Mouse (Mus musculus): ENCODE measurements around the gene Slx4. TPM values are rescaled to one million over a fixed set of nuclear protein-coding genes. Genes with fewer than 3 reads are reported as not detected.
A peak's percentile ranks its signal among the peaks of the same experiment; 100 is the strongest.
"Not testable (repeated sequence)": the region's sequence is repeated elsewhere in the genome, so short reads cannot be mapped to it uniquely, and the experiment has no call there.

Slx4 gene
- 1 to 10 TPM; 7.7 to 8.8 TPM for total RNA-seq (2021)
- long read RNA-seq, experiment 1, result 0 reads
- long read RNA-seq, experiment 2, result 0 reads

- DNase-seq, result peak; percentile 95 to 96
Observed at GRCm38 (mm10) chr16:4003489-4004398, at the start of gene Slx4. Gene Slx4, minus strand, starts transcription at chr16:4003770.

DNA sequence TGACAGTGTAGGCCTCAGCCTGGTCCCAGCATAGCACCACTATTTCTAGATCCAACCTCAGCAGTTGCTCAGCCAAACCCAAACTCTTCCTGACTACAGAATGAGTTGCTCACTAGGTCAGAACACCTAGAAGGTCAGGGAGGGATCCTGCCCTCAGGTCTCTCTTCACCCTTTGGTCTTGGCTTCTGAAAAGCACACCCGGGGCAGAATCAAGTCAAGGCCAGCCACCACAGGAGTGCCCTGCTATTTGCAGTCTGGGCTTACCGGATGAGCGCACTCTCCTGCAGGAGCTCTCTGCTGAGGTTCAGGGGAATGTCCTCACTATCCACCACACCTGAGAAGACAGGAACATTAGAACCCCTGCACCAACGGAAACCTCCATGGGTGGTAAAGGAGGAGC is 49.0 kb upstream of the Slx4 start:
- DNase-seq, result no peak

DNA sequence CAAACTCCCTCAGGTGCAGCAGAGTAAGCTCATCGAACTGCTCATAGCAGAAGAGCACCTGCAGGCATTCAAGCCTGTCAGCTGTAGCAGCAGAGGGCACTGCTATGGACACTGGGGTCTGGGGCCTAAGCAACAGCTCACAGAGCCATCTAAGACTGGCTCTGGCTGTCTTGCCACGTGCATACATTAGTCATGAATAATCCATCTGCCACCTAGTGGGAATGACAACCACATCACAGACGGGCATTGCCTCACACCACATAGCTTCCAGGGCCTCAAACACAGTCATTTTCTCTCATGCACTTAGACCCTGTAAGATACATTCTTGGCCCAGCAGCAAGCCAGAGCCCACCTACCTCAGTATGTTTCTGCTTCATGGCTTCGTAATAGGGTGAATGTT is 42.0 kb upstream of the Slx4 start:
- no peak for DNase-seq

GRCm38 (mm10) chr16:4044093-4044492 is 40.5 kb upstream of the Slx4 start:
- DNase-seq, result no peak

DNA sequence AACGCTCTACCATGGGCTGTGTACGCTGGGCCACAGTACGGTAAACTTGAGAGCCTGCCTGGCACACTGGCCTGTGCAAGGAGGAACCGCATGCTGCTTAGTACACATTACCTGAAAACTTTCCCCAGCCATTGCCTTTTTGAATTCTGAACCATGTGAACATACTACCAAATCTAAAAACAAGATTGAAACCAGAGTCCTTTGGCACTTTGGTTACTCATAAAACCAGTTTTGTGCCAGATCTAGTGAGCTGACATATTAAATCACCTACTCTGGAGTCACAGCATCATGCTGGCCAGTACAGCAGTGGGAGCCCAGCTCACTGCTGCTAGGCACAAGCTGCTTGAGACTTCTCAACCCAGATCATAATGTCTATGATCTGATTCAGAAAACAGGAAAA is 38.1 kb upstream of the Slx4 start:
- DNase-seq, result no peak

GRCm38 (mm10) chr16:4040206-4040605 is 36.6 kb upstream of the Slx4 start:
- no peak for DNase-seq

DNA sequence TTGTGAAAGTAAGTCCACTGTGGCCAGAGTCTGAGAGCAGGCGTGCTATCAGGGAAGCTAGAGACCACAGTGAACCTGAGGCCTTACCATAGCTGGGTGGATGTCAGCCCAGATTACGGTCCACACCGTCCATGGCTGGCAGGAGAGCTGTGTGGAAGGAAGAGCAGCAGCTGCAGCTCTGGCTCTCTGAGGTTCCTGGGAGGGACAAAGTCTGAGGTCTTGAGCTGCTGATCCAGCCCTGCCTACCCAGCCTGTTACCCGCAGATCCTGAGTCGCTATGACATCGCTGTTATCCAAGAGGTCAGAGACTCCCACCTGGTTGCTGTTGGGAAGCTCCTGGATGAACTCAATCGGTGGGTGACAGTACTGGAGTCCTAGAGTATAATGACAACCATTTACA is 34.1 kb upstream of the Slx4 start:
- no peak for DNase-seq

DNA sequence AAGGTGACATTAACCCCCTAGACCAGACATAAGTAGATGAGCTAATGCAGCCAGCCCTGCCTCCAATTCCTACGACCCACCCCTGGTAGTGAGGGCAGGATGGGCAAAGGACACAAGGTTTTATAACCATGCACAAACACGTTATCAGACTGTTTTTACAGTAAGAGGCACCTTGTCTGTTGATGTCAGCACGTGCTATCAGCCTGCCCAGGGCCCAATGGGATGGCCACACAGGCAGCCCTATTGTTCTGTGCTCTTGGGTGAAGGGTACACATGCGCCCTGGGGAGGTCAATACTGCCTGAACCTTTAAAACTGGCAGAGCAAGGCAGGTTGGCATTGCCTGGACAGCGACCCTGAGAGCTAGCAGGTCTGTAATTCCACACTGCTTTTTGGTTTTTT is 33.2 kb upstream of the Slx4 start, which contains the start of gene Dnase1:
Dnase1 (plus strand) TSS at position 136 of the 400 bp plus-strand sequence.
- no peak for DNase-seq

- DNase-seq, result no peak
Observed at GRCm38 (mm10) chr16:4035575-4035974, 32.0 kb upstream of the Slx4 start.

DNA sequence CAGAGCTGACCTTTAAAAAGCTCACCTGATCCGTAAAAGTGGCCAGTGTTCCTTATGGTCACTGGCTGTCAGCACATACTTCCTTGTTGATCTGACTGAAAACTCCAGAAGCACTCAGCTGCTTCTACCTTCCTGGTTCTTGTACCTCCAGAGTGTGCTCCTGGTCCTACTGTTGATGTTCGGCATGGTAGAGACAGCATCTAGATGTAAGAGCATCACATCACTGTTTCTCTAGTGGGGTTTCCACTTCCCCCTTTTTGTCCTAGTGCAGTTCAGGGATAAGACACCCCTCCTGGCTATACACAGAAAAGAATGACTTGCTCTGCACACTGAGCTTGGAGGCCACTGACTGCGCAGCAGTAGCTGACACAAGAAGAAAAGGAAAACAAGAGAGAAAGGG is 30.9 kb upstream of the Slx4 start:
- no peak for DNase-seq

GRCm38 (mm10) chr16:4033971-4034370 is 30.4 kb upstream of the Slx4 start:
- DNase-seq, result no peak

DNA sequence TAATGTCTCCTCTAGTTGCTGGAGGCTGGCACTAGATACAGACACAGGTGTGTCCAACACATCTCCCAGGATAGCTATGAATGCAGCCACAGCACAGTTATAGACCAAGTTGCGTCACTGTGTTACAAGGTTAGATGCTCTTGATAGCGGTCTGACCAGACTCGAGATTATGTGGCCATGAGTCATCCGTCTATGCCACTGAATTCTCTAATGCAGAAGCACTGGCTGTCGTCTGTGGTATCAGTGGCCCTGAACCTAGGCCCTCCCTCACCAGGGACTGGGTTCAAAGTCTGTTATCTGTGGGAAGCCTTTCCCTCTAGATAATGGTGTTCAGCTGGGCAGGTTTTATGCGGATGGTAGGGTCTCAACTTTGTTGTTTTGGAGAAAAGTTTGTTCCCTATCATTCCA is 28.8 kb upstream of the Slx4 start:
- DNase-seq, result no peak

DNA sequence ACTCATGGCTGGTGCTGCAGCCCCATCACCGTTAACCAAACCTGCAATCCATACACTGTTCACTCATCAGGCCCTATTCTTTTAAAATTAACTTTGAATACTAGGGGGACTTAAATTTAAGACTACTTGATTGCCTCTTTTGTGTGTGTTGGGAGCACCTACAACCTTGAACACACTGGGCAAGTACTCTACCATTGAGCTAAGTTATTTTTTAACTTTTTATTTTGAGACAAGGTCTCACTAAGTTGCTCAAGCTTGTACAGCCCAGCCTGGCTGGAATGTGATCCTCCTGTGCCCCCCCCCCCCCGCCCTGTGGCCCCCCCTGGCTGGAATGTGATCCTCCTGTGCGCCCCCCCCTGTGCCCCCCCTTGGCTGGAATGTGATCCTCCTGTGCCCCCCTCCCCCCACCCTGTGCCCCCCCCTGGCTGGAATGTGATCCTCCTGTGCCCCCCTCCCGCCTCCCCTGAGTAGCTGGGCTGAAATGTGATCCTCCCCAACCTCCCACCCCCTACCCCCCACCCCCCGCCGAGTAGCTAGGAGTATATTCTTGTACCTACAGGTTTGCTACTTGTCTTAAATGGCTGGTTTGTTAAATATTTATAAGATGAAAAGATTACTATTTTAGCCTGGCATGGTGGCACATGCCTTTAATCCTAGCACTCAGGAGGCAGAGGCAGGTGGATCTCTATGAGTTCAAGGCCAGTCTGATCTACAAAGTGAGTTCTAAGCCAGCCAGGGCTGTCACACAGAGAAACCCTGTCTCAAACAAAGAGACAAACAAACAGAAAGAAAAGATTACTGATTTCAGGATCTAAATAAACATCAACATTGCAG is 28.1 kb upstream of the Slx4 start:
- no peak for DNase-seq

GRCm38 (mm10) chr16:4030501-4030900 is 26.9 kb upstream of the Slx4 start:
- no peak for DNase-seq

- DNase-seq, result no peak
Observed at GRCm38 (mm10) chr16:4029371-4029841, 25.8 kb upstream of the Slx4 start.

DNA sequence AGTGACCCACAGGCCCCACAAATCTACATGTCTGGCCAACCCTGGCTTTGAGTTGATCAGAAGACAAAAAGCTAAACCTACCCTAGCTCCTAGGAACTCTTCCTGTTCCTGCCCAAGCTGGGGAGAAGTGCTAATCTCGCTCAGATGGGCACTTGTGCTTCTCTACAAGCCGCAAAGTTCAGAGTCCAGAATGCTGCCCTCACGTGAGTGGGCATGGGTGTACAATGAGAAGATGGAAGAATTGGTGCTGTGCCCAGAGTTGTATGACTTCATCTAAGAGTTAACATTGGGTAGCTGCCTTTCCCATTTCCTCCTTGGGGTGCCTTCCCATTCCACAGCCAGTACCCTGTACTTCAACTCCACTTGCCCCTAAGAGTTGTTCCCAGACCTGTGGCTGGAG is 23.6 kb upstream of the Slx4 start:
- DNase-seq, result no peak

GRCm38 (mm10) chr16:4026672-4027071 is 23.1 kb upstream of the Slx4 start:
- no peak for DNase-seq

DNA sequence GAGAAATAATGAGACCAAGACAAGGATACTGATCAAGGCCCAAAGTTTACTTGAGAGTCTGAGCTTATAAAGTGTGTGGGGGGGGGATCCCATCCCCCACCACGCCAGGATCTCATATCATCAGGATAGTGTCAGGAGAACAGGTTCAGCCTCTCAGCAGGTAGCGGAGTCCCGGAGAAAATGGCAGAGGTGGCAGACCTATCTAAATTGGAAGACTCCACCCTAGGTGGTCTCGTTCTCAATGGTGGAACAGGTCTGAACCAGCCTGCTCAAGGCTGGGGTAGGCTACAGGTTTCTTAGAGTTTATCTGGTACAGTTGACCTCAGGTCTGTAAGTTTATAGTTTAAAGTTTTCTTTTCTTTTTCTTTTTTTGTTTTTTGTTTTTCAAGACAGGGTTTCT is 19.1 kb upstream of the Slx4 start:
- no peak for DNase-seq

DNA sequence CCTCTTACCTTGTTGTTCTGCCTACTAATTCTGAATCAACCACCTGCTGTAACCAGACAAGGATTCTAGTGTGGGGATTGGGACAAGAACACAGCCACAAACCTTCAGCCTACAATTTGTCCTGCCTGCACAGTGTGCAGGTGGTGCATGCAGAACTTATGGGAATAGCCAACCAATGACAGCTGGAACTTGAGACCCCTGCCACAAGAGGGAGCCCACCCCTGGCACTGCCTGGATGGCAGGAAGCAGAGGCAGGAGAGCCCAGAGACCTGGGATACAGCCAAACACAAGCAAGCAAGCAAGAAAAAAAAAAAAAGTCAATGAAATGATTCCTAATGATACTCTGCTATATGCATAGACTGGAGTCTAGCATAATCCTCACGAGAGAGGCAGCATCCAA is 17.7 kb upstream of the Slx4 start:
- no peak for DNase-seq

GRCm38 (mm10) chr16:4017466-4017865 is 13.9 kb upstream of the Slx4 start:
- DNase-seq, result not testable (repeated sequence)

DNA sequence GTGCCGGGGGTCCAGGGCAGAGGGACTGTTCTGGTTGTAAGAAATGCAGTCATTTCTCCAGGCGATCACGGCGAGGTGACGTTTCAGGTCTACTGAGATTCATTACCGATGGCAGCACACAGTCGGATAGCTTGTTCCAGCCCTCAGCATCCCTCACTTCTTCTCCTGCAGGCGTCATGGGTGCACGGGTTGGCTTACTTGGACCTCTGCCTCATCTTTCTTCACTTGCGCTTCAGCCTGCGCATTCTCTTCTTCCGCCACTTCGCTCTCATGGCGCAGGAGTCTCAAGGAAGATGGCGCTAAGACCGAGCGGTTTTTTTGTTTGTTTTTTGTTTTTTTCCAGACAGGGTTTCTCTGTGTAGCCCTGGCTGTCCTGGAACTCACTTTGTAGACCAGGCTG is 13.2 kb upstream of the Slx4 start:
- DNase-seq, result not testable (repeated sequence)

- DNase-seq, result no peak
Observed at GRCm38 (mm10) chr16:4014040-4014668, 10.6 kb upstream of the Slx4 start.
